Mouse (Mus musculus): ENCODE data around the gene Slc44a1. TPM values are rescaled to one million over a fixed set of nuclear protein-coding genes. Genes with fewer than 3 reads are reported as not detected.

Slc44a1 gene
- polyA plus RNA-seq, 1 experiment from 2014 or later: 16.2 TPM

GRCm38 (mm10) chr4:53491269-53491668, 51.1 kb downstream of the Slc44a1 start:
- ATAC-seq (replicated peaks; ENCODE audit: low FRiP score): no peak
- Histone ChIP-seq H3K27me3 (ENCODE audit: control insufficient read depth, insufficient read depth, low read length) (no peaks in the 10 kb centered on the region), H3K4me1 (replicated peaks; ENCODE audit: control insufficient read depth, insufficient read depth, low read length) (peaks cover 4% of the 10 kb centered on the region; the same call in 1 of the 2 replicates), H3K9me3 (ENCODE audit: control insufficient read depth, low read length) (no peaks in the 10 kb centered on the region), H3K27ac (ENCODE audit: low read depth, low read length) (no peak overlapping the region), H3K4me3 (ENCODE audit: low read depth, low read length) (no peak overlapping the region), H3K9ac (ENCODE audit: low read length) (no peak overlapping the region), H3K36me3 (ENCODE audit: control insufficient read depth, insufficient read depth, low read length) (no peaks in the 10 kb centered on the region), H3K4me2 (ENCODE audit: low read depth, low read length, severe bottlenecking) (no peak overlapping the region)
- 62% methylated on average over 4 of the region's 4 CpGs for WGBS
- DNase-seq (ENCODE audit: low spot score): no peak

- Histone ChIP-seq H3K9me3 (ENCODE audit: control insufficient read depth, low read length) (no peaks in the 10 kb centered on the region), H3K36me3 (ENCODE audit: control insufficient read depth, insufficient read depth, low read length) (no peaks in the 10 kb centered on the region), H3K4me2 (ENCODE audit: low read depth, low read length, severe bottlenecking) (no peak overlapping the region), H3K4me3 (ENCODE audit: low read depth, low read length) (no peak overlapping the region), H3K27me3 (ENCODE audit: control insufficient read depth, insufficient read depth, low read length) (no peaks in the 10 kb centered on the region), H3K4me1 (replicated peaks; ENCODE audit: control insufficient read depth, insufficient read depth, low read length) (peaks cover 4% of the 10 kb centered on the region; the same call in 1 of the 2 replicates), H3K9ac (ENCODE audit: low read length) (no peak overlapping the region), H3K27ac (ENCODE audit: low read depth, low read length) (no peak overlapping the region)
- WGBS: 11% methylated on average over 2 of the region's 2 CpGs
- DNase-seq (ENCODE audit: low spot score): no peak
- ATAC-seq (replicated peaks; ENCODE audit: low FRiP score): peak; percentile 46; the same call in 1 of the 2 replicates
Measured at GRCm38 (mm10) chr4:53495646-53496045, 55.4 kb downstream of the Slc44a1 start.

- ATAC-seq (replicated peaks; ENCODE audit: low FRiP score): no peak
- WGBS: 92% methylated on average over 2 of the region's 2 CpGs
Measured at GRCm38 (mm10) chr4:53502764-53503163, 62.6 kb downstream of the Slc44a1 start.

GRCm38 (mm10) chr4:53512131-53512916, 72.1 kb downstream of the Slc44a1 start:
- Histone ChIP-seq H3K36me3 (ENCODE audit: control insufficient read depth, insufficient read depth, low read length) (no peaks in the 10 kb centered on the region), H3K4me2 (ENCODE audit: low read depth, low read length, severe bottlenecking) (no peak overlapping the region), H3K9ac (ENCODE audit: low read length) (no peak overlapping the region), H3K4me1 (replicated peaks; ENCODE audit: control insufficient read depth, insufficient read depth, low read length) (no peaks in the 10 kb centered on the region), H3K9me3 (ENCODE audit: control insufficient read depth, low read length) (no peaks in the 10 kb centered on the region), H3K27ac (ENCODE audit: low read depth, low read length) (no peak overlapping the region), H3K27me3 (ENCODE audit: control insufficient read depth, insufficient read depth, low read length) (no peaks in the 10 kb centered on the region), H3K4me3 (ENCODE audit: low read depth, low read length) (no peak overlapping the region)
- WGBS: 65% methylated on average over 15 of the region's 15 CpGs
- ATAC-seq (replicated peaks; ENCODE audit: low FRiP score) (no peak), DNase-seq (ENCODE audit: low spot score) (no peak)

More at GRCm38 (mm10) chr4:53502764-53503163, 62.6 kb downstream of the Slc44a1 start:
- Histone ChIP-seq H3K9me3 (ENCODE audit: control insufficient read depth, low read length) (no peaks in the 10 kb centered on the region), H3K4me3 (ENCODE audit: low read depth, low read length) (no peak overlapping the region), H3K27me3 (ENCODE audit: control insufficient read depth, insufficient read depth, low read length) (no peaks in the 10 kb centered on the region), H3K36me3 (ENCODE audit: control insufficient read depth, insufficient read depth, low read length) (no peaks in the 10 kb centered on the region), H3K27ac (ENCODE audit: low read depth, low read length) (no peak overlapping the region), H3K9ac (ENCODE audit: low read length) (no peak overlapping the region), H3K4me1 (replicated peaks; ENCODE audit: control insufficient read depth, insufficient read depth, low read length) (no peaks in the 10 kb centered on the region), H3K4me2 (ENCODE audit: low read depth, low read length, severe bottlenecking) (no peak overlapping the region)
- DNase-seq (ENCODE audit: low spot score): no peak

- ATAC-seq (replicated peaks; ENCODE audit: low FRiP score) (no peak), DNase-seq (ENCODE audit: low spot score) (no peak)
- WGBS: 76% methylated on average over 11 of the region's 11 CpGs
- no peak overlapping the region for H3K4me3 ChIP-seq (ENCODE audit: low read depth, low read length)
- no peaks in the 10 kb centered on the region for H3K4me1 ChIP-seq (replicated peaks; ENCODE audit: control insufficient read depth, insufficient read depth, low read length)
- H3K9ac ChIP-seq (ENCODE audit: low read length): no peak overlapping the region
- no peak overlapping the region for H3K4me2 ChIP-seq (ENCODE audit: low read depth, low read length, severe bottlenecking)
- no peaks in the 10 kb centered on the region for H3K9me3 ChIP-seq (ENCODE audit: control insufficient read depth, low read length)
- no peak overlapping the region for H3K27ac ChIP-seq (ENCODE audit: low read depth, low read length)
- no peaks in the 10 kb centered on the region for H3K36me3 ChIP-seq (ENCODE audit: control insufficient read depth, insufficient read depth, low read length)
- no peaks in the 10 kb centered on the region for H3K27me3 ChIP-seq (ENCODE audit: control insufficient read depth, insufficient read depth, low read length)
Measured at GRCm38 (mm10) chr4:53513276-53514081, 73.3 kb downstream of the Slc44a1 start.

GRCm38 (mm10) chr4:53516011-53516532, 75.9 kb downstream of the Slc44a1 start:
- Histone ChIP-seq H3K27me3 (ENCODE audit: control insufficient read depth, insufficient read depth, low read length) (no peaks in the 10 kb centered on the region), H3K27ac (ENCODE audit: low read depth, low read length) (no peak overlapping the region), H3K4me2 (ENCODE audit: low read depth, low read length, severe bottlenecking) (no peak overlapping the region), H3K9ac (ENCODE audit: low read length) (no peak overlapping the region), H3K36me3 (ENCODE audit: control insufficient read depth, insufficient read depth, low read length) (no peaks in the 10 kb centered on the region), H3K4me1 (replicated peaks; ENCODE audit: control insufficient read depth, insufficient read depth, low read length) (no peaks in the 10 kb centered on the region), H3K4me3 (ENCODE audit: low read depth, low read length) (no peak overlapping the region), H3K9me3 (ENCODE audit: control insufficient read depth, low read length) (no peaks in the 10 kb centered on the region)
- DNase-seq (ENCODE audit: low spot score) (no peak), ATAC-seq (replicated peaks; ENCODE audit: low FRiP score) (no peak)
- WGBS: 81% methylated on average over 6 of the region's 6 CpGs

GRCm38 (mm10) chr4:53519429-53519828, 79.2 kb downstream of the Slc44a1 start:
- ATAC-seq (replicated peaks; ENCODE audit: low FRiP score): no peak

GRCm38 (mm10) chr4:53521028-53521427, 80.8 kb downstream of the Slc44a1 start:
- Histone ChIP-seq H3K4me3 (ENCODE audit: low read depth, low read length) (no peak overlapping the region), H3K9ac (ENCODE audit: low read length) (no peak overlapping the region), H3K4me1 (replicated peaks; ENCODE audit: control insufficient read depth, insufficient read depth, low read length) (no peaks in the 10 kb centered on the region), H3K36me3 (ENCODE audit: control insufficient read depth, insufficient read depth, low read length) (no peaks in the 10 kb centered on the region), H3K9me3 (ENCODE audit: control insufficient read depth, low read length) (no peaks in the 10 kb centered on the region), H3K27ac (ENCODE audit: low read depth, low read length) (no peak overlapping the region), H3K4me2 (ENCODE audit: low read depth, low read length, severe bottlenecking) (no peak overlapping the region), H3K27me3 (ENCODE audit: control insufficient read depth, insufficient read depth, low read length) (no peaks in the 10 kb centered on the region)
- no peak for ATAC-seq (replicated peaks; ENCODE audit: low FRiP score)
- 88% methylated on average over 8 of the region's 8 CpGs for WGBS
- no peak for DNase-seq (ENCODE audit: low spot score)

More at GRCm38 (mm10) chr4:53519429-53519828, 79.2 kb downstream of the Slc44a1 start:
- H3K27me3 ChIP-seq (ENCODE audit: control insufficient read depth, insufficient read depth, low read length): no peaks in the 10 kb centered on the region
- H3K4me1 ChIP-seq (replicated peaks; ENCODE audit: control insufficient read depth, insufficient read depth, low read length): no peaks in the 10 kb centered on the region
- H3K9me3 ChIP-seq (ENCODE audit: control insufficient read depth, low read length): no peaks in the 10 kb centered on the region
- 97% methylated on average over 2 of the region's 2 CpGs for WGBS
- no peak overlapping the region for H3K27ac ChIP-seq (ENCODE audit: low read depth, low read length)
- DNase-seq (ENCODE audit: low spot score): no peak
- no peak overlapping the region for H3K4me3 ChIP-seq (ENCODE audit: low read depth, low read length)
- no peaks in the 10 kb centered on the region for H3K36me3 ChIP-seq (ENCODE audit: control insufficient read depth, insufficient read depth, low read length)
- no peak overlapping the region for H3K4me2 ChIP-seq (ENCODE audit: low read depth, low read length, severe bottlenecking)
- no peak overlapping the region for H3K9ac ChIP-seq (ENCODE audit: low read length)

Measured in forebrain, embryonic 11.5 days (tissue).